Mouse (Mus musculus): ENCODE measurements around the gene Homer1. TPM values are rescaled to one million over a fixed set of nuclear protein-coding genes. Genes with fewer than 3 reads are reported as not detected.

The Homer1 gene
- total and polyA plus RNA-seq, 2 experiments from 2014 or later: 9.7 to 64.4 TPM

DNA sequence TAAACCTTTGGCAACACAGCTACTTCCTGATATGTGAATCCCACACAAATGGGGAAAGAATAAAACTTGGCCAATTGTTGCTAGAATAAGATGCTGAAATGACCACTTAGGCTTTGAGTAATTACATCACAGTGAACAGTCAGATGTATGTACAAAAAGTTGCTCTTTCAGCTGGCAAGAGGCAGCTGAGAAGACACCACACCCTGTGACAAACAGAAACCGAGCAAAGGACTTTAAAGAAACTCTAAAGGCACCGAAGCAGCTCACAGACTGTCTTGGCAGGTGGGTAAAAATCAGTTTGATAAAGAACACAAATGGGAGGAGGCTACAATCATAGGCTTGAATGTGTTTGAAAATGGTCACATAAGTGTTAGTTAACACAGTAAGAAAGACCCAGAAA, 1.6 kb downstream of the Homer1 start:
- ATAC-seq (ENCODE audit: low FRiP score) (no peak), DNase-seq (ENCODE audit: low spot score) (no peak)
- Histone ChIP-seq H3K36me3 (ENCODE audit: insufficient read depth, low read length) (no peaks in the 10 kb centered on the region), H3K27me3 (ENCODE audit: insufficient read depth, low read length) (no peaks in the 10 kb centered on the region), H3K9me3 (ENCODE audit: low read length) (no peaks in the 10 kb centered on the region), H3K9ac (replicated peaks; ENCODE audit: low read length, poor library complexity, severe bottlenecking) (no peak overlapping the region), H3K4me1 (ENCODE audit: insufficient read depth, low read length) (no peaks in the 10 kb centered on the region), H3K4me3 (ENCODE audit: low read depth, low read length) (no peak overlapping the region), H3K4me2 (ENCODE audit: low read depth, low read length, poor library complexity, severe bottlenecking) (no peak overlapping the region), H3K27ac (ENCODE audit: low read depth, low read length) (no peak overlapping the region)
- WGBS: 93% methylated on average over 2 of the region's 2 CpGs
- TF ChIP-seq CTCF (IDR thresholded peaks at IDR 0.05): no peak

DNA sequence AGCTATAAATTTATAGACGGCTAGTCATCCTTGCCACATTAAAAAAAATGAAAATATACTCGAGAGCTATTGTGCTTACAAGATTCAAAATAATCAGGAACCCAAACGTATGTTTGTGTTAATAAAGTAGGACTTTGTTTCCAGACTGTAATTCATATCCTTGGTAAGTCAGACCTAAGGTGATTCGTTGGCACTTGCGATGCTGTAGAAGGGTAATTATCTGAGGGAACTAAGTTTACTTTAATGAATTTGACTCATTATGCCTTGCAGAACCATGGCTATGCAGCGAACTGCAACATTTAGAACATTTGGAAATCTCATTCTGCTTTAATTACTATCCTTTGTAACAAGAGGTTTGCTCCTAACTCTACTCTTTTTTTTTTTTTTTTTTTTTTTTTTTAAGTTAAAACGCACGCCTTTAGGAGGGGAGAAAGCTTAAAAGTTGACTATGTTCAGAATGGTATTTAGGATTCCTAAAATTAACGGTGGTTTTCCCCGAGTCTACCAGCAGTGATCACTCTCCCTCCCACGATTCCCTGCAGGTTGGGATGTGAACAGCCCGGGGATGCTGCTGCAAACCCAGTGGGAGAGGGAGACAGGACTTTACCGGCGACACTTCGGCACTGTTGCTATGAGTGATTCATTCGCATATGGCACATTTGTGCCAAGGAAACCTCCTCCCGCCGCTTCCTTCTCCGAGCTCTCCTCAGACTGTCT, 3.6 kb downstream of the Homer1 start:
- peaks cover 10% of the 10 kb centered on the region; the same call in 1 of the 2 replicates for H3K4me1 ChIP-seq (ENCODE audit: insufficient read depth, low read length)
- peak overlapping the region; percentile 78 for H3K4me2 ChIP-seq (ENCODE audit: low read depth, low read length, poor library complexity, severe bottlenecking)
- peak overlapping the region; percentile 97 for H3K27ac ChIP-seq (ENCODE audit: low read depth, low read length)
- 14% methylated on average over 19 of the region's 19 CpGs for WGBS
- no peaks in the 10 kb centered on the region for H3K27me3 ChIP-seq (ENCODE audit: insufficient read depth, low read length)
- TF ChIP-seq CTCF (IDR thresholded peaks at IDR 0.05): peak; percentile 35; the same call in 1 of the 2 replicates
- H3K36me3 ChIP-seq (ENCODE audit: insufficient read depth, low read length): no peaks in the 10 kb centered on the region
- DNase-seq (ENCODE audit: low spot score) (no peak), ATAC-seq (ENCODE audit: low FRiP score) (peak; percentile 69)
- H3K9me3 ChIP-seq (ENCODE audit: low read length): no peaks in the 10 kb centered on the region
- H3K9ac ChIP-seq (replicated peaks; ENCODE audit: low read length, poor library complexity, severe bottlenecking): peak overlapping the region; percentile 92
- peak overlapping the region; percentile 83 for H3K4me3 ChIP-seq (ENCODE audit: low read depth, low read length)

DNA sequence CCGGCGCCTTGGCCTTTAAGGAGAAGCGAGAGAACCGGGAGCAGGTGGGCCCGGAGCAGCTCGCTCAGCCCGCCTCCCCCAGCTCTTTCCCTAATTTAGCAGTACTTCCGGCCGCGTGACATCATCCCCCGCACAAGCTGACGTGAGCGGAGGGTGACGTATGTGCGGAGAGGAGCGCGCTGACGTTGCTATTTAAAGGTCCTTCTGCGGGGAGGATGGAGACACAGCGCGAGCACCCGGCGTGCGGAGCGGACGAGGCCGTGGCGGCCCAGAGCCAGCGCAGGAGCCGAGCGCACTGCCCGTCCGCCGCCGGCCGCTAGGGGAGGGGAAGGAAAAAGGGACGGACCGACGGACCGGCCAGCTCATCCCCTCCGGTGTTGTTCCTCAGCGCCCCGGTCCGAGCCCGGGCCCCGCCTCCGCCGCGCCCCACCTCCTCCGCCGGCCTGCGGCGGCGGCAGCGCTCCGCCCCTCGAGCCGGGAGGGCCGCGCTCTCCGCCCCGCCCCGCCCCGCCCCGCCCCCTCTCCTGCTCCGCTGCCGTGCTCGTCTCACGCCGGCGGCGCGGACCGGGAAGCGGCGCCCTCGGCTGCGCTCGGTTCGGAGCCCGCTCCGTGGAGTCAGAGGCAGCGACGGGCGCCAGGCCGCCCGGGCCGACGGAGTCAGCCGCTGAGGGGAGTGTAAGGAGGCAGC, 4.3 kb downstream of the Homer1 start:
- H3K4me2 ChIP-seq (ENCODE audit: low read depth, low read length, poor library complexity, severe bottlenecking): peak overlapping the region; percentile 78
- H3K27me3 ChIP-seq (ENCODE audit: insufficient read depth, low read length): no peaks in the 10 kb centered on the region
- H3K9ac ChIP-seq (replicated peaks; ENCODE audit: low read length, poor library complexity, severe bottlenecking): peak overlapping the region; percentile 92
- no peaks in the 10 kb centered on the region for H3K36me3 ChIP-seq (ENCODE audit: insufficient read depth, low read length)
- H3K27ac ChIP-seq (ENCODE audit: low read depth, low read length): peak overlapping the region; percentile 97
- TF ChIP-seq CTCF (IDR thresholded peaks at IDR 0.05): peak; percentile 64
- H3K9me3 ChIP-seq (ENCODE audit: low read length): no peaks in the 10 kb centered on the region
- WGBS: under 1% methylated on average over 49 of the region's 90 CpGs
- peaks cover 16% of the 10 kb centered on the region; the same call in 1 of the 2 replicates for H3K4me1 ChIP-seq (ENCODE audit: insufficient read depth, low read length)
- DNase-seq (ENCODE audit: low spot score) (peak; percentile 97), ATAC-seq (ENCODE audit: low FRiP score) (peak; percentile 98)
- H3K4me3 ChIP-seq (ENCODE audit: low read depth, low read length): peak overlapping the region; percentile 83

DNA sequence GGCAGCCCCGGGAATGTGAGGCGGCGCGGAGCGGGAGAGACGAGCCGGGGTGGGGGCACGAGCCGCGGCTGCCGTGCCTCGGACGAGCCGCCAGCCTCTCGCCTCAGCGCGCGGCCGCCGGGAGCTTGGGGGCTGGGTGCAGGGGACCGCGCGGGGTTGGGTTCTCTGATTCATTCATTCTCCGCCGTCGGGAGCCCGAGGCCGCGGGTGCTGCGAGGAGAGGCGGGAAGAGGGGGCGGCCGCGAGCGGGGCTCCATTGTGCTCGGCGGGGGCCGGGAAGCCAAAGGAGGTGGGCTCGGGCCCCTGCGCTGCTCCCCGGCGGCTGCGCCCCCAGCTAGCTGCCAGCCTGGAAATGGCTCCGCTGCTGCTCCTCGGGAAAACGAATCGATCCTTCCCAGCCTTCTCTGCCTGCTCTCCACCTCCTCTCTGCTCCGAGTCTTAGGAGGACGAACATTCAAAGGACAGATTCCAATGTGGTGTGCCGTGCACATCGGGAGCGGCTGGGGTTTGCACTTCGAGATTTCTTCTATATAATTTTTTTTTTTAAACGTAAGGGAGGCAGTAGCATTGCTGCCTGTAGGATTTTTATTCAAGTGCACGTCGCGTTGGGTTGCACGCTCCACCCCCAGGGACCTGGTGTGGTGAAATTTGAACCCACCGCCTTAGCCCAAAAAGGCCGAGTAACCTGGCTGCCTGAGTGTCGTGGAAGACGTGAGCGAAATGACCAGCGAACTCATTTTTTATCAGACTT, 5.0 kb downstream of the Homer1 start:
- Histone ChIP-seq H3K9ac (replicated peaks; ENCODE audit: low read length, poor library complexity, severe bottlenecking) (peak overlapping the region; percentile 92), H3K27me3 (ENCODE audit: insufficient read depth, low read length) (no peaks in the 10 kb centered on the region), H3K27ac (ENCODE audit: low read depth, low read length) (peak overlapping the region; percentile 97), H3K9me3 (ENCODE audit: low read length) (no peaks in the 10 kb centered on the region), H3K36me3 (ENCODE audit: insufficient read depth, low read length) (no peaks in the 10 kb centered on the region), H3K4me2 (ENCODE audit: low read depth, low read length, poor library complexity, severe bottlenecking) (peak overlapping the region; percentile 78), H3K4me1 (ENCODE audit: insufficient read depth, low read length) (peaks cover 17% of the 10 kb centered on the region; the same call in 1 of the 2 replicates), H3K4me3 (ENCODE audit: low read depth, low read length) (peak overlapping the region; percentile 83)
- ATAC-seq (ENCODE audit: low FRiP score): peak; percentile 38
- no peak for TF ChIP-seq CTCF (IDR thresholded peaks at IDR 0.05)
- DNase-seq (ENCODE audit: low spot score): peak; percentile 33
- WGBS: under 1% methylated on average over 53 of the region's 64 CpGs

DNA sequence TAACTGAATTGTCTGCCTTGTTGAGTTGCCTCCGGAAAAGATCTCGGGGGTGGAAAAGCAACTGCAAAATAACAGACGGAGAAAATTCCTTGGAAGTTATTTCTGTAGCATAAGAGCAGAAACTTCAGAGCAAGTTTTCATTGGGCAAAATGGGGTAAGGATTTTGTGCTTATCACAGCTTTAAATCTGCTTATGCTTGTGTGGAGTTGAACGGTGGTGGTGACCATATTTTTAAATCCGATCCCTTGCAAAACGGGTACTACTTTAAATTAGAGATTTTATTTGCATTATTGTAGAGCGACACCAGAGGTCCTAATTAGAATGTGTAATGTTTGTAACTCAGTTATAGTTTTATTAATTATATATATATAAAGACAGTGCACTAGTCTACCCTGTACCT, 5.7 kb downstream of the Homer1 start:
- no peak for TF ChIP-seq CTCF (IDR thresholded peaks at IDR 0.05)

More for the DNA sequence above, 5.7 kb downstream of the Homer1 start:
- no peaks in the 10 kb centered on the region for H3K36me3 ChIP-seq (ENCODE audit: insufficient read depth, low read length)
- H3K9ac ChIP-seq (replicated peaks; ENCODE audit: low read length, poor library complexity, severe bottlenecking): peak overlapping the region; percentile 92; the same call in 1 of the 2 replicates
- WGBS: 5% methylated on average over 7 of the region's 7 CpGs
- H3K27ac ChIP-seq (ENCODE audit: low read depth, low read length): no peak overlapping the region
- H3K4me3 ChIP-seq (ENCODE audit: low read depth, low read length): peak overlapping the region; percentile 83
- ATAC-seq (ENCODE audit: low FRiP score) (no peak), DNase-seq (ENCODE audit: low spot score) (no peak)
- no peaks in the 10 kb centered on the region for H3K9me3 ChIP-seq (ENCODE audit: low read length)
- peaks cover 17% of the 10 kb centered on the region; the same call in 1 of the 2 replicates for H3K4me1 ChIP-seq (ENCODE audit: insufficient read depth, low read length)
- H3K27me3 ChIP-seq (ENCODE audit: insufficient read depth, low read length): no peaks in the 10 kb centered on the region
- peak overlapping the region; percentile 78 for H3K4me2 ChIP-seq (ENCODE audit: low read depth, low read length, poor library complexity, severe bottlenecking)
